In genomic region chr9:58346498-58346897, GRCm38 (mm10) we compare ENCODE assay signal across 19 mouse cellular contexts. TPM values are rescaled to one million over a fixed set of nuclear protein-coding genes. Genes with fewer than 3 reads are reported as not detected.
A peak's percentile ranks its signal among the peaks of the same experiment; 100 is the strongest.
DNase-seq lines count a peak whose midpoint lies in the region; ATAC-seq and TF ChIP-seq lines count a peak whose summit lies in the region.
"Had no signal": no experiment of that assay in that cellular context is flagged by ENCODE, and none has a peak within 500 bp of the region (broad histone marks: within the 10 kb centered on the region; RNA-seq: fewer than 3 reads in every experiment).

No protein-coding gene starts in this region.

- no peak overlapping the region for H3K9ac ChIP-seq in hindbrain, postnatal 0 days (replicated peaks; ENCODE audit: low read length)
- no peak overlapping the region for H3K9ac ChIP-seq in hindbrain, embryonic 13.5 days
- no peak overlapping the region for H3K9ac ChIP-seq in forebrain, embryonic 15.5 days (replicated peaks)
- H3K9ac ChIP-seq: lung, embryonic 15.5 days; midbrain, embryonic 12.5 days; neural tube, embryonic 13.5 days had no signal

- H3K27ac ChIP-seq in hindbrain, postnatal 0 days: no peak overlapping the region
- no peak overlapping the region for H3K27ac ChIP-seq in hindbrain, embryonic 13.5 days
- H3K27ac ChIP-seq in forebrain, embryonic 15.5 days (replicated peaks): no peak overlapping the region
- H3K27ac ChIP-seq: lung, embryonic 15.5 days; midbrain, embryonic 12.5 days; neural tube, embryonic 13.5 days had no signal

- no peak overlapping the region for H3K4me3 ChIP-seq in hindbrain, postnatal 0 days (ENCODE audit: low read length)
- no peak overlapping the region for H3K4me3 ChIP-seq in hindbrain, embryonic 13.5 days
- H3K4me3 ChIP-seq in forebrain, embryonic 15.5 days: no peak overlapping the region
- H3K4me3 ChIP-seq: lung, embryonic 15.5 days; midbrain, embryonic 12.5 days; neural tube, embryonic 13.5 days had no signal

- peak; percentile 52 for DNase-seq in hindbrain, postnatal 0 days (ENCODE audit: low spot score)
- peak; percentile 25 for DNase-seq in NIH3T3 (ENCODE audit: low read depth)
- DNase-seq in embryo, embryonic 11 days: peak; percentile 67
- DNase-seq in mesoderm, embryonic 11.5 days (ENCODE audit: low read depth, low spot score): peak; percentile 81
- no peak for DNase-seq in ovary, postnatal 14 days (ENCODE audit: low spot score)
- DNase-seq: cerebellum, adult 11 months; heart, postnatal 4 days; kidney, adult 9 months; right cerebral cortex, postnatal 14 days; thymus, postnatal 4 days had no signal

- H3K27me3 ChIP-seq in hindbrain, postnatal 0 days (ENCODE audit: insufficient read depth, low read length): no peaks in the 10 kb centered on the region
- no peaks in the 10 kb centered on the region for H3K27me3 ChIP-seq in hindbrain, embryonic 13.5 days
- no peaks in the 10 kb centered on the region for H3K27me3 ChIP-seq in forebrain, embryonic 15.5 days
- H3K27me3 ChIP-seq: lung, embryonic 15.5 days; neural tube, embryonic 13.5 days had no signal

- H3K4me1 ChIP-seq in hindbrain, postnatal 0 days (ENCODE audit: insufficient read depth, low read length): no peaks in the 10 kb centered on the region
- peaks cover 13% of the 10 kb centered on the region for H3K4me1 ChIP-seq in hindbrain, embryonic 13.5 days (replicated peaks)
- no peaks in the 10 kb centered on the region for H3K4me1 ChIP-seq in forebrain, embryonic 15.5 days

- ATAC-seq in hindbrain, postnatal 0 days: no peak
- no peak for ATAC-seq in hindbrain, embryonic 13.5 days (ENCODE audit: low FRiP score)
- ATAC-seq in forebrain, embryonic 15.5 days (replicated peaks): no peak
- ATAC-seq in activated CD4-positive, CD25-positive, alpha-beta regulatory T cell, adult 4 months: no peak

- H3K9me3 ChIP-seq in hindbrain, postnatal 0 days (ENCODE audit: low read length): no peaks in the 10 kb centered on the region
- H3K9me3 ChIP-seq in hindbrain, embryonic 13.5 days: no peaks in the 10 kb centered on the region
- H3K9me3 ChIP-seq in forebrain, embryonic 15.5 days: no peaks in the 10 kb centered on the region
- H3K9me3 ChIP-seq: lung, embryonic 15.5 days; midbrain, embryonic 12.5 days; neural tube, embryonic 13.5 days had no signal

- no peaks in the 10 kb centered on the region for H3K36me3 ChIP-seq in hindbrain, postnatal 0 days (ENCODE audit: insufficient read depth, low read length)
- no peaks in the 10 kb centered on the region for H3K36me3 ChIP-seq in hindbrain, embryonic 13.5 days
- no peaks in the 10 kb centered on the region for H3K36me3 ChIP-seq in forebrain, embryonic 15.5 days
- H3K36me3 ChIP-seq: lung, embryonic 15.5 days; midbrain, embryonic 12.5 days; neural tube, embryonic 13.5 days had no signal

- TF ChIP-seq CTCF in hindbrain, postnatal 0 days (IDR thresholded peaks at IDR 0.05; ENCODE audit: low read depth): no peak

- WGBS in hindbrain, postnatal 0 days: 30% methylated on average over 10 of the region's 10 CpGs
- WGBS in hindbrain, embryonic 13.5 days: 22% methylated on average over 10 of the region's 10 CpGs
- 54% methylated on average over 10 of the region's 10 CpGs for WGBS in forebrain, embryonic 15.5 days

- no peak overlapping the region for H3K4me2 ChIP-seq in hindbrain, postnatal 0 days (ENCODE audit: low read depth, low read length)
- no peak overlapping the region for H3K4me2 ChIP-seq in hindbrain, embryonic 13.5 days
- H3K4me2 ChIP-seq in forebrain, embryonic 15.5 days (replicated peaks): no peak overlapping the region
- H3K4me2 ChIP-seq: lung, embryonic 15.5 days; midbrain, embryonic 12.5 days; neural tube, embryonic 13.5 days had no signal

RNA-seq across cellular contexts. Expression of gene Tbc1d21, which starts 23.8 kb away (rescaled TPM):
- not detected in 2 replicates for total RNA-seq in hindbrain, postnatal 0 days (2014; rRNA removed)
- not detected in 2 replicates for polyA plus RNA-seq in hindbrain, postnatal 0 days (2015; fragmentation: Nextera tagmentation; extraction: Ambion mirVana)
- polyA plus RNA-seq in hindbrain, embryonic 13.5 days (2015; fragmentation: Nextera tagmentation; extraction: Ambion mirVana): not detected in 2 replicates
- not detected in 2 replicates for polyA plus RNA-seq in forebrain, embryonic 15.5 days (2015; fragmentation: Nextera tagmentation; extraction: Ambion mirVana)
- not detected for polyA plus RNA-seq in activated CD4-positive, CD25-positive, alpha-beta regulatory T cell, adult 4 months (2017; shearing (Covaris generic))
- total RNA-seq: heart, postnatal 4 days; left cerebral cortex, postnatal 25 days; MEL had no signal
- polyA plus RNA-seq: cortical plate, adult 2 months; lung, embryonic 15.5 days; midbrain, embryonic 12.5 days; neural tube, embryonic 13.5 days had no signal

RNA-seq across cellular contexts. Expression of gene Loxl1, which starts 33.5 kb away (rescaled TPM):
- total RNA-seq in hindbrain, postnatal 0 days (2014; rRNA removed): 11.9 and 13.8 TPM in 2 replicates
- polyA plus RNA-seq in hindbrain, postnatal 0 days (2015; fragmentation: Nextera tagmentation; extraction: Ambion mirVana): 9.1 and 9.7 TPM in 2 replicates
- polyA plus RNA-seq in hindbrain, embryonic 13.5 days (2015; fragmentation: Nextera tagmentation; extraction: Ambion mirVana): 8.0 and 8.1 TPM in 2 replicates
- 13.9 and 14.3 TPM in 2 replicates for polyA plus RNA-seq in forebrain, embryonic 15.5 days (2015; fragmentation: Nextera tagmentation; extraction: Ambion mirVana)
- not detected for polyA plus RNA-seq in activated CD4-positive, CD25-positive, alpha-beta regulatory T cell, adult 4 months (2017; shearing (Covaris generic))
- total RNA-seq: MEL had no signal
